Mouse (Mus musculus) gastrocnemius, postnatal 25 days (tissue): Measurements from ENCODE around the gene Olfr1420. TPM values are rescaled to one million over a fixed set of nuclear protein-coding genes. Genes with fewer than 3 reads are reported as not detected.
"Not testable (repeated sequence)": the region's sequence is repeated elsewhere in the genome, so short reads cannot be mapped to it uniquely, and the experiment has no call there.

Experiments
- DNase-seq: peaks from one replicate; pipeline ENCODE4 v3.0.0; 2022
- long read RNA-seq, 2 experiments: library from polyadenylated mRNA; stranded (forward); transcript quantifications; one replicate each; pipeline ENCODE4 v2.0.0; 2021
- total RNA-seq, 2 experiments: library from RNA; stranded (reverse); gene quantifications; 1 replicate in 1 of 2; 2 replicates in 1 of 2; pipeline ENCODE4 v1.2.3; 2021

The Olfr1420 gene
- total RNA-seq, result not detected
- long read RNA-seq, experiment 1, result 0 reads
- long read RNA-seq, experiment 2, result 0 reads

GRCm38 (mm10) chr19:11886265-11886664 is at the start of gene Olfr1420:
TSS of gene Olfr1420 (plus strand) at chr19:11886565.
- DNase-seq, result no peak

GRCm38 (mm10) chr19:11839119-11839518 is 47.2 kb upstream of the Olfr1420 start, which contains the start of gene Olfr1417:
TSS of gene Olfr1417 (minus strand) at chr19:11839219.
- DNase-seq, result no peak

DNA sequence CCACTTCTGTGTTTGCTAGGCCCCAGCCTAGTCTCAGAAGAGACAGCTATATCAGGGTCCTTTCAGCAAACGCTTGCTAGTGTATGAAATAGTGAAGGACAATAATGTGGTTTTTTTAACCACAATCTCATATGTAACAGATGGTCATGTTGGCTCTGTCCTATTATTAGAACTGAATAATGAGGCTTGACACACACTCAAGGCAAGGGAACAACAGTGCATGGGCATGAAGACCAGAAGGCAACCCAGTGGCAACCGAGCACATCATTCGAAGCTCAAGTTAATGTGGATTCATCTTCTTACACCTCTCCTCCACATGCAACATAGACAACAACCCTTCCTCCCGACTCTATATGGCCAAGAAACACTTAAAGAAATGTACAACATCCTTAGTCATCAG is 40.0 kb upstream of the Olfr1420 start:
- no peak for DNase-seq

DNA sequence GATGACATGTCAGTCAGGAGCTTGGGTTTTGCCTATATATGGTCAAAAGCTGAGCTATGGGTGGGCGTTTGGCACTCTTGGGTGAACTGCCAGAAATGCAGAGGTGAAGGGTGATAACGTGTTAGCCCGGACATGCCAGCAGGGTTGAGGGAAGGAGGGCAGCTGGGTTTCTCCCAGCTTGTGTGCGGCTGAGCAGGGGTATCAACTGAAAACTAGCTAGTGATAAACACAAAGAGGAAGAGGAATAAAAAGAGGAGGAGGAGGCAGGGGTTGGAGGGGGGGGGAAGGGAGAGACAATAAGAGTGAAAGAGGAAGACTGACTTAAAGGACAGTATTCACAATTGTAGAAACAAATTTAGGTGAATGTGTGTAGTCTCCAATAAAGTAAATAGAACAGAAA is 33.7 kb upstream of the Olfr1420 start:
- DNase-seq, result no peak

DNA sequence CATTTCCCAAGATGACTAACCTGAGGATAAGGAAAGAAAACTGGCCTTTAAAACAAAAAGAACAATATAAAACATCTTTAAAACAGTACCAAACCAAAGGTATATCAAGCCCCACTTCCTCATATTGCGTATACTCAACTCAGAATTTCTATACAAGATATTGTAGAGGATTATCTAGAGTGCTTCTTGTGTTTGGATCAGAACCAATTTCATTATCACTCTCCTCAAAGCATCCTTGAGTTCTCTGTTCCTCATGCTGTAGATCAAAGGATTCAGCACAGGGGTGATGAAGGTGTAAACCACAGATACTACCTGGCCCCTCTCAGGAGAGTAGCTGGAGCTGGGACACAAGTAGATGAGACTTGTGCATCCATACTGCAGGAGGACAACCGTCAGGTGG is 31.5 kb upstream of the Olfr1420 start:
- no peak for DNase-seq

DNA sequence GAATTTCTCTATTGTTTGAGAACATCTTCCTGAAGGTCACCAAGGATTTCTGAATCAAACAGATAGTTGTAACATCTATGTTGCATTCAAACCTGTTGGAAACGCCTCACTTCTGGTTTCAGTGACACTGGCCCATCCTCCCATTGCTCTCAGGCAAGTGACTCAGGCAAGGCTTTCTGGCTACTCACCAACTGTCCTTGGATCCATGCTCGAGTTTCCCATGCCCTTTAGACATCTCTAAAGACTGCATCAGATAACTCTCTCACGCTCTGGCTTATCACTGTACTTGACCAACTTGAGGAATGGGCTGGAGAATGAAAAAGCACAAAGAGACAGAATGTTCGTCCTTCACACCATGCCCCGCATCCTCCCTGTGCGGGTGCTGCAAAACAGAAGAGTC is 29.9 kb upstream of the Olfr1420 start:
- no peak for DNase-seq

DNA sequence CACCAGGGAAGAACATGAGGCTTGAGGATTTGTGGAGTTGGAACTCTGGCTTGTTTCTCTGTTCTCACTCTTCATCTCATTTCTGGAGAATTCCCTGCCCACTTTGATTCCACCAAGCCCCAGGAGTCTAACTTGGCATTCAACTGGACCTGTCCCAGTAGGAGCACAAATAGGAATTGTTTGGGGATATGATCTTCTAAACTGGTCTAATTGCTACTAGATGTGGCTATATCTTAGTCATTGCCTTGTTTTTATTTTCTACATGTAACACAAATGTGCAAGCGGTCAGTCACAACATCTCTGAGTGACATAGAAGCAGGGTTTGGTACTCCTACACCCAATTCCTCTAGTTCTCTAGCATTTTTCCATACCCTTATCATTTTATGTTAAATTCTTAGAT is 25.4 kb upstream of the Olfr1420 start, which contains the start of gene Olfr1418:
Olfr1418 (minus strand) TSS at position 101 of the 400 bp plus-strand sequence.
- DNase-seq, result no peak

- no peak for DNase-seq
Measured at GRCm38 (mm10) chr19:11867837-11868236, 18.5 kb upstream of the Olfr1420 start.

DNA sequence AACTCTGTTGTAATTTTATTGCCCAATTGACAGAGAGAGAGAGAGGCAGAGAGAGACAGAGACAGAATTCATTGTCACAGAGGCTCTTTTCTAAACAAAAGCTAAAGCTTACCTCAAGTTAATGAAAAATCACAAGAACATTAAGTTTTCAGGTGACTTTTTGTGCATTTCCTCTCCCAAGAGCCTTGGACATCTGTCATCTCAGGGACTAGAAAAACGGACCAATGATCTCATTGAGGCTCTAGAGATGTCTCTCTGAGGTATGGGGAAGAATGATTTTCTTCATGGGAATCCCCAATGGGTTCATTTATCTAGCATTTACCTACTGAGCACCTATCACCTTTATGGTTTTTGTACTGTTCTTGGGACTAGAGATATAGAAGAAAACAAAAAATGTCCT is 11.4 kb upstream of the Olfr1420 start, which contains the start of gene Olfr1419:
Olfr1419 (minus strand) TSS at position 101 of the 400 bp plus-strand sequence.
- DNase-seq, result no peak

DNA sequence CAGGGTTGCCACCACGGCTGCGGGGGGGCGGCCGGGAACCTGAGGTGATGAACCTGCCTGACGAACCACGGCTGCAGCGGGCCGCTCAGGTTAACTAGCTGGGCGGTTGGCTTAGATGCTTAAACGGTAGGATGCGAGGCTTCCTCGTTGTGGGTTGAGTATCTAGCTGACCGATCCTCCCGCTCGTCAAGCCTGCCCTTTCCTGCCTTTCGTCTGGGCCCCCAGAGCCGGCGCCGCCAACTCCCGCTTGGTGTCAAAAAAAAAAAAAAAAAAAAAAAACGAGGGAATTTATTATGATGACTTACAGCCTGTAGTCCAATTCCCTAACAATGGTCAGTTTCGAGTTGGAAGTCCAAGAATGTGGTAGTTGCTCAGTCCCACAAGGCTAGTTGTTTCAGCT is 8.0 kb upstream of the Olfr1420 start:
- not testable (repeated sequence) for DNase-seq

GRCm38 (mm10) chr19:11911021-11911420 is 24.7 kb downstream of the Olfr1420 start:
- no peak for DNase-seq

DNA sequence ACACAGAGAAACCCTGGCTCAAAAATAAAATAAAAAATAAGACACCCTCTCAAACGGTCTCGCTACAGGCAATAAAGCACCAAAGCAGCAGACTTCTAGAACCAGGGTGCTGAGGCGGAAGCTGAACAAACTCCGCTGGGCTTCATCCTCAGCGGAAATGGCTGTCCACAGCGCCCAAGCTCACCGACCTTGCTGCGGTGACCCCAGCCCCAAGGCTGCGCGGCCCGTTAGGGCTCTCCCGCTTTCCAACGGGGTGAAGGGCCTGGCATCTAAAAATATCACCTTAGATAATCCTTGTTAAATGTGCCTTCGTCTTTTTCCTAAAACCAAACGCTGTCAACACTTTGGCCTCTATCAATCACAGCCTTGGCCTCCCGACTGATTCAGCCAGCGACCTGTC is 25.2 kb downstream of the Olfr1420 start:
- DNase-seq, result no peak

DNA sequence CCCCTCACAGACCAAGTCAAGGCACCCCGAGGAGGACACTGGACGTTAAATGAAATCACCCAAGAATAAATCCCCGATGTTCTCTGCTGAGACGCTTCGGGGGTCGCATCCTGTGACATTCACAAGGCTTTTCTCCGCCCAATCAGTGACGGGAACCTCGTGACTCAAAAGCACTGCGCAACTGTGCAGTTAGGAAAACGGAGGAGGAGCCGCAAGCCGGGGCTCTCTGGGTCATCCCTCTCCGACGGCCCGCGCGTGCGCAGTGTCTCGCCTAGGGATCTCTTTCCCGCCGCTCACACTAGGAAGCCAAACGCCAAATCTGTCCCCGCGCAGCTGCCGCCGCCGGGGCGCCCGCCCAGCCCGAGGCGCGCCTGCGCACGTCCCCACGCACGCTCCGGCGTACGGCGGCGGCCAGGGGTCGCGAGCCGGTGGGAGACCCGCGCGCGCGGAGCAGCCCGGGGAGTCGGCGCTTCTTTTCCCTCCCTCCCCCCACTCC is 25.7 kb downstream of the Olfr1420 start, which contains the start of gene Patl1:
Patl1 (plus strand) TSS at position 363 of the 496 bp plus-strand sequence.
- DNase-seq, result peak; percentile 98

DNA sequence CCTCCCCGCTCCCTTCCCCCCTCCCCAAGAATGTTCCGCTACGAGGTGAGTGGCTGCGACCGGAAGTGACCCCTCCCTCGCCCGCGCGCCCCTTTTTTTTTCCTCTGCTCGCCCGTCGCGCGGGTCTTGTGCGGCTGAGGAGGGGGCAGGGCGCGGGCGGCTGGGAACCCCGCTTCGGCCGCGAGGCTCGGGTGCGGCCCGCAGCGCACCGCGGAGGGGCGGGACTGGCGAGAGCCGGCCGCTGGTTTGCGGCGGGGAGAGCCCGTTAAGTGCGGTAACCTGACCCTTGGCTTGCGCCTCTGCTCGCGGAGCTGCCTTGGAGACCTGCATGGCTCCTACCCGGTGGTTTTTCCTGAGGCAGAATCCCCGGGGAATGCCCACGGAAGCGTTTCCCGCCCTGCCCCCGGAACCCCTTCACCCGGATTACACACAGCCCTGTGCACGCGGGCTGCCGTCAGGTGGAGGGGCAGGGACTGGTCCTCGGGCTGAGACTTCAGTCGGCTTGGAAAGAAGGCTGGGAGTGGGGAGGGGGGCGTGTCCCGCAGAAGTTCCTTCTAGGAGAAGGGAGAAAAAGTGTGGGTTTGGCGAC is 26.3 kb downstream of the Olfr1420 start:
- peak; percentile 68 for DNase-seq

GRCm38 (mm10) chr19:11915804-11916203 is 29.4 kb downstream of the Olfr1420 start:
- DNase-seq, result no peak

GRCm38 (mm10) chr19:11922068-11922467 is 35.7 kb downstream of the Olfr1420 start:
- DNase-seq, result no peak

DNA sequence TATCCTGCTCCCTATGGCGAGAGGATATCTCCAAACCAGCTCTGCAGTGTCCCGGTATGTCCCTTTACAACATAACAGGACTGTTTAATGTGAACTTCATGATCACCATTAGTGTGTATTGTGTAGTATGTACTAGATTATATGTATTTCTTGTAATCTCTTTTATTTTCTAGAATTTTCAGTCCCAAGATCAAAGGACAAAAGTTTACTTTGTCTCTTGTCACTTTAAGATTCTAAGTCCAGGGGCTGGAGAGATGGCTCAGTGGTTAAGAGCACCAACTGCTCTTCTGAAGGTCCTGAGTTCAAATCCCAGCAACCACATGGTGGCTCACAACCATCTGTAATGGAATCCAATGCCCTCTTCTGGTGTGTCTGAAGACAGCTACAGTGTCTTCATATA is 36.1 kb downstream of the Olfr1420 start:
- not testable (repeated sequence) for DNase-seq

- no peak for DNase-seq
Measured at GRCm38 (mm10) chr19:11926380-11926779, 40.0 kb downstream of the Olfr1420 start.

- DNase-seq, result no peak
Measured at GRCm38 (mm10) chr19:11928025-11928748, 41.8 kb downstream of the Olfr1420 start.

GRCm38 (mm10) chr19:11946460-11946859 is 60.1 kb downstream of the Olfr1420 start:
- DNase-seq, result not testable (repeated sequence)
